Mouse (Mus musculus) lung, embryonic 14.5 days (tissue): ENCODE data around the gene Trip11. TPM values are rescaled to one million over a fixed set of nuclear protein-coding genes. Genes with fewer than 3 reads are reported as not detected.

ENCODE experiments used
- ATAC-seq: fragments of 200-750 bp; cut with Nextera tagmentation; 2 replicates; pipeline ENCODE4 v1.8.0; 2017; ENCODE audit warnings: mild to moderate bottlenecking, moderate TSS enrichment, moderate library complexity; ENCODE audit not compliant: insufficient read depth
- DNase-seq: peaks from one replicate; pipeline ENCODE4 v3.0.0-alpha.2; 2015
- H3K27ac ChIP-seq: fragments of 300-500 bp; sonication (generic); 2 replicates; pipeline ENCODE4 v1.5.1; 2014; ENCODE audit warnings: low read depth, mild to moderate bottlenecking, moderate library complexity
- H3K27me3 ChIP-seq: fragments of 300-500 bp; sonication (generic); 2 replicates; pipeline ENCODE4 v1.6.1; 2014; ENCODE audit warnings: low read length, control low read depth; ENCODE audit not compliant: insufficient read depth
- H3K36me3 ChIP-seq: fragments of 300-500 bp; sonication (generic); 2 replicates; pipeline ENCODE4 v1.6.1; 2014; ENCODE audit warnings: control low read depth; ENCODE audit not compliant: insufficient read depth
- H3K4me1 ChIP-seq: fragments of 300-500 bp; sonication (generic); 2 replicates; pipeline ENCODE4 v1.6.1; 2014; ENCODE audit warnings: antibody characterized with exemption, control low read depth; ENCODE audit not compliant: insufficient read depth
- H3K4me2 ChIP-seq: fragments of 300-500 bp; sonication (generic); 2 replicates; pipeline ENCODE4 v1.6.1; 2014; ENCODE audit warnings: mild to moderate bottlenecking
- H3K4me3 ChIP-seq: fragments of 300-500 bp; sonication (generic); 2 replicates; pipeline ENCODE4 v1.5.1; 2014; ENCODE audit warnings: low read depth, low read length
- H3K9ac ChIP-seq: fragments of 300-500 bp; sonication (generic); 2 replicates; pipeline ENCODE4 v1.6.1; 2014
- H3K9me3 ChIP-seq: fragments of 300-500 bp; sonication (generic); 2 replicates; pipeline ENCODE4 v1.6.1; 2016; ENCODE audit warnings: low read depth, low read length, control low read depth
- CTCF ChIP-seq: IDR thresholded peaks from 2 replicates; pipeline ENCODE4 v1.5.1; 2016; ENCODE audit warnings: antibody characterized with exemption, low read depth
- WGBS: fragments of 180-500 bp; shearing (Covaris S2); extraction: QIAGEN DNeasy Blood & Tissue Kit; methylation state at CpG from one replicate; pipeline ENCODE4 v1.1.7; 2014; 5-methylcytosine and 5-hydroxymethylcytosine counted together
- polyA plus RNA-seq: library from polyadenylated mRNA; unstranded; fragments of >200 nt; fragmentation: Nextera tagmentation; extraction: Ambion mirVana; gene quantifications from 2 replicates; pipeline ENCODE4 v1.2.1, GENCODE M21; 2014

Trip11 gene
- polyA plus RNA-seq, 1 experiment from 2014 or later, result 25.9 TPM

GRCm38 (mm10) chr12:101897113-101897512 lies 16.0 kb downstream of the Trip11 start:
- DNase-seq (no peak), ATAC-seq (no peak)
- Histone ChIP-seq H3K4me2 (no peak overlapping the region), H3K4me3 (no peak overlapping the region), H3K9ac (no peak overlapping the region), H3K9me3 (no peaks in the 10 kb centered on the region), H3K27ac (no peak overlapping the region), H3K27me3 (no peaks in the 10 kb centered on the region), H3K4me1 (no peaks in the 10 kb centered on the region), H3K36me3 (peaks cover 34% of the 10 kb centered on the region)
- no peak for TF ChIP-seq CTCF
- 77% methylated on average over 7 of the region's 7 CpGs for WGBS

- ATAC-seq, result no peak
- Histone ChIP-seq H3K9me3 (no peaks in the 10 kb centered on the region), H3K4me3 (no peak overlapping the region), H3K27me3 (no peaks in the 10 kb centered on the region), H3K4me2 (no peak overlapping the region), H3K9ac (no peak overlapping the region), H3K36me3 (peaks cover 41% of the 10 kb centered on the region), H3K27ac (no peak overlapping the region), H3K4me1 (no peaks in the 10 kb centered on the region)
- no peak for TF ChIP-seq CTCF
- no peak for DNase-seq
- WGBS, result 87% methylated on average over 8 of the region's 8 CpGs
These were observed 19.8 kb downstream of the Trip11 start for GRCm38 (mm10) chr12:101893296-101893695.

GRCm38 (mm10) chr12:101892832-101893231 lies 20.2 kb downstream of the Trip11 start:
- H3K4me3 ChIP-seq, result no peak overlapping the region
- no peak overlapping the region for H3K9ac ChIP-seq
- no peaks in the 10 kb centered on the region for H3K27me3 ChIP-seq
- H3K36me3 ChIP-seq, result peaks cover 41% of the 10 kb centered on the region
- no peak for TF ChIP-seq CTCF
- ATAC-seq (no peak), DNase-seq (no peak)
- H3K27ac ChIP-seq, result no peak overlapping the region
- no peak overlapping the region for H3K4me2 ChIP-seq
- no peaks in the 10 kb centered on the region for H3K4me1 ChIP-seq
- no peaks in the 10 kb centered on the region for H3K9me3 ChIP-seq
- WGBS, result 90% methylated on average over 2 of the region's 2 CpGs

GRCm38 (mm10) chr12:101891066-101891465 lies 22.0 kb downstream of the Trip11 start:
- Histone ChIP-seq H3K4me3 (no peak overlapping the region), H3K9ac (no peak overlapping the region), H3K4me2 (no peak overlapping the region), H3K4me1 (no peaks in the 10 kb centered on the region), H3K27ac (no peak overlapping the region), H3K36me3 (peaks cover 52% of the 10 kb centered on the region), H3K9me3 (no peaks in the 10 kb centered on the region), H3K27me3 (no peaks in the 10 kb centered on the region)
- no peak for TF ChIP-seq CTCF
- ATAC-seq (no peak), DNase-seq (no peak)
- 91% methylated on average over 5 of the region's 5 CpGs for WGBS

GRCm38 (mm10) chr12:101889351-101889750 lies 23.7 kb downstream of the Trip11 start:
- Histone ChIP-seq H3K36me3 (peaks cover 63% of the 10 kb centered on the region), H3K27ac (no peak overlapping the region), H3K9me3 (no peaks in the 10 kb centered on the region), H3K4me1 (no peaks in the 10 kb centered on the region), H3K4me3 (no peak overlapping the region), H3K4me2 (no peak overlapping the region), H3K27me3 (no peaks in the 10 kb centered on the region), H3K9ac (no peak overlapping the region)
- no peak for TF ChIP-seq CTCF
- ATAC-seq (no peak), DNase-seq (no peak)
- 86% methylated on average over 3 of the region's 3 CpGs for WGBS

GRCm38 (mm10) chr12:101888312-101888711 lies 24.8 kb downstream of the Trip11 start:
- no peaks in the 10 kb centered on the region for H3K9me3 ChIP-seq
- no peak for TF ChIP-seq CTCF
- H3K4me1 ChIP-seq, result no peaks in the 10 kb centered on the region
- H3K36me3 ChIP-seq, result peaks cover 67% of the 10 kb centered on the region
- no peak overlapping the region for H3K27ac ChIP-seq
- no peak for ATAC-seq
- no peak overlapping the region for H3K9ac ChIP-seq
- no peak for DNase-seq
- no peak overlapping the region for H3K4me2 ChIP-seq
- no peaks in the 10 kb centered on the region for H3K27me3 ChIP-seq
- 65% methylated on average over 2 of the region's 2 CpGs for WGBS
- H3K4me3 ChIP-seq, result no peak overlapping the region

- 89% methylated on average over 7 of the region's 7 CpGs for WGBS
- ATAC-seq, result no peak
These were observed 28.1 kb downstream of the Trip11 start for GRCm38 (mm10) chr12:101884926-101885325.

GRCm38 (mm10) chr12:101876374-101876773 lies 36.7 kb downstream of the Trip11 start:
- 84% methylated on average over 2 of the region's 2 CpGs for WGBS
- H3K4me2 ChIP-seq, result no peak overlapping the region
- no peaks in the 10 kb centered on the region for H3K4me1 ChIP-seq
- no peak overlapping the region for H3K9ac ChIP-seq
- no peak for TF ChIP-seq CTCF
- no peak overlapping the region for H3K4me3 ChIP-seq
- H3K9me3 ChIP-seq, result no peaks in the 10 kb centered on the region
- no peak overlapping the region for H3K27ac ChIP-seq
- no peaks in the 10 kb centered on the region for H3K27me3 ChIP-seq
- ATAC-seq (no peak), DNase-seq (no peak)
- peaks cover 57% of the 10 kb centered on the region for H3K36me3 ChIP-seq

More at GRCm38 (mm10) chr12:101884926-101885325, 28.1 kb downstream of the Trip11 start:
- DNase-seq, result no peak
- no peak overlapping the region for H3K27ac ChIP-seq
- H3K4me1 ChIP-seq, result no peaks in the 10 kb centered on the region
- no peak for TF ChIP-seq CTCF
- no peaks in the 10 kb centered on the region for H3K9me3 ChIP-seq
- no peak overlapping the region for H3K9ac ChIP-seq
- no peaks in the 10 kb centered on the region for H3K27me3 ChIP-seq
- peaks cover 64% of the 10 kb centered on the region for H3K36me3 ChIP-seq
- no peak overlapping the region for H3K4me2 ChIP-seq
- H3K4me3 ChIP-seq, result no peak overlapping the region
